Comparison of ENCODE assay signal across 8 mouse cellular contexts in genomic region chr10:80700732-80701131, GRCm38 (mm10). TPM values are rescaled to one million over a fixed set of nuclear protein-coding genes. Genes with fewer than 3 reads are reported as not detected.
DNase-seq lines count a peak whose midpoint lies in the region; ATAC-seq lines count a peak whose summit lies in the region.

No protein-coding gene starts in this region.

- peak overlapping the region; percentile 90; the same call in 1 of the 2 replicates for H3K27ac ChIP-seq in kidney, embryonic 15.5 days

- WGBS in kidney, embryonic 15.5 days: 37% methylated on average over 4 of the region's 4 CpGs

- peak overlapping the region; percentile 78 for H3K4me2 ChIP-seq in kidney, embryonic 15.5 days

- peaks cover 58% of the 10 kb centered on the region for H3K4me1 ChIP-seq in kidney, embryonic 15.5 days

- H3K9me3 ChIP-seq in kidney, embryonic 15.5 days (replicated peaks): no peaks in the 10 kb centered on the region

- DNase-seq in kidney, postnatal 25 days: no peak
- DNase-seq in ZHBTc4 (ENCODE audit: low read depth, low spot score): peak; percentile 29
- DNase-seq in induced T-regulatory cell, adult 2 months (ENCODE audit: low read depth): peak; percentile 92
- peak; percentile 73 to 75 for DNase-seq in natural killer cell, adult 2 months (ENCODE audit: low spot score in 2 of 2)
- DNase-seq in adrenal gland, adult 2 months: no peak
- no peak for DNase-seq in retina, embryonic 14.5 days (ENCODE audit: low spot score)
- no peak for DNase-seq in cerebellum, postnatal 36 days

- 0 out of 2 replicates have a peak overlapping the region, but pooled peaks have one; percentile 66 for H3K9ac ChIP-seq in kidney, embryonic 15.5 days

- H3K36me3 ChIP-seq in kidney, embryonic 15.5 days: peaks cover 5% of the 10 kb centered on the region; the same call in 1 of the 2 replicates

- ATAC-seq in kidney, embryonic 15.5 days (replicated peaks; ENCODE audit: low FRiP score): no peak

- peak overlapping the region; percentile 71 for H3K4me3 ChIP-seq in kidney, embryonic 15.5 days (replicated peaks)

- H3K27me3 ChIP-seq in kidney, embryonic 15.5 days: no peaks in the 10 kb centered on the region

RNA-seq across cellular contexts. Expression of gene Mob3a, which starts 1.0 kb away (rescaled TPM):
- polyA plus RNA-seq in kidney, embryonic 15.5 days (2015; fragmentation: Nextera tagmentation; extraction: Ambion mirVana): 37.7 and 41.5 TPM in 2 replicates
- 10 to 100 TPM; 18.0 to 19.4 TPM for total RNA-seq in adrenal gland, adult 2 months (2021)
- 22.5 and 27.1 TPM in 2 replicates for polyA plus RNA-seq in adrenal gland, adult 2 months (2012; rRNA removed)

RNA-seq across cellular contexts. Expression of gene Izumo4, which starts 1.3 kb away (rescaled TPM):
- polyA plus RNA-seq in kidney, embryonic 15.5 days (2015; fragmentation: Nextera tagmentation; extraction: Ambion mirVana): 22.8 and 26.2 TPM in 2 replicates
- 10 to 100 TPM; 13.2 to 21.2 TPM for total RNA-seq in adrenal gland, adult 2 months (2021)
- 73.3 and 74.3 TPM in 2 replicates for polyA plus RNA-seq in adrenal gland, adult 2 months (2012; rRNA removed)

RNA-seq across cellular contexts. Expression of gene Mknk2, which starts 22.8 kb away (rescaled TPM):
- polyA plus RNA-seq in kidney, embryonic 15.5 days (2015; fragmentation: Nextera tagmentation; extraction: Ambion mirVana): 95.3 and 103 TPM in 2 replicates
- total RNA-seq in adrenal gland, adult 2 months (2021): 100 to 1,000 TPM; 185 to 189 TPM
- 427 and 546 TPM in 2 replicates for polyA plus RNA-seq in adrenal gland, adult 2 months (2012; rRNA removed)

RNA-seq across cellular contexts. Expression of gene Ap3d1, which starts 41.3 kb away (rescaled TPM):
- polyA plus RNA-seq in kidney, embryonic 15.5 days (2015; fragmentation: Nextera tagmentation; extraction: Ambion mirVana): 68.1 and 70.9 TPM in 2 replicates
- 100 to 1,000 TPM in 1 of 2 experiments, 10 to 100 TPM in 1; 85.6 to 104 TPM for total RNA-seq in adrenal gland, adult 2 months (2021)
- polyA plus RNA-seq in adrenal gland, adult 2 months (2012; rRNA removed): 98.1 and 131 TPM in 2 replicates

RNA-seq across cellular contexts. Expression of gene Btbd2, which starts 43.9 kb away (rescaled TPM):
- polyA plus RNA-seq in kidney, embryonic 15.5 days (2015; fragmentation: Nextera tagmentation; extraction: Ambion mirVana): 78.6 and 83.2 TPM in 2 replicates
- total RNA-seq in adrenal gland, adult 2 months (2021): 10 to 100 TPM; 54.1 to 73.9 TPM
- polyA plus RNA-seq in adrenal gland, adult 2 months (2012; rRNA removed): 165 and 166 TPM in 2 replicates

Comparison
In these comparisons a context has a peak if more than half of its experiments do, and no peak if none do; other contexts are left out.
1. DNase-seq: peak in ZHBTc4 (single experiment), induced T-regulatory cell, adult 2 months (single experiment) and natural killer cell, adult 2 months (2 of 2); none in kidney, postnatal 25 days (0 of 2), adrenal gland, adult 2 months (single experiment), retina, embryonic 14.5 days (single experiment) and cerebellum, postnatal 36 days (0 of 2).